In genomic region chr13:34372870-34373478, GRCm38 (mm10) we compare ENCODE assay signal across 10 mouse cellular contexts.
"Had no signal": no experiment of that assay in that cellular context is flagged by ENCODE, and none has a peak within 500 bp of the region (broad histone marks: within the 10 kb centered on the region; RNA-seq: fewer than 3 reads in every experiment).

No protein-coding gene starts in this region.

- H3K27me3 ChIP-seq: kidney, embryonic 15.5 days had no signal

- ATAC-seq: lung, postnatal 0 days had no signal

- H3K4me3 ChIP-seq: kidney, embryonic 15.5 days; limb, embryonic 10.5 days; liver, embryonic 15.5 days had no signal

- H3K4me2 ChIP-seq: kidney, embryonic 15.5 days; liver, embryonic 11.5 days; liver, embryonic 15.5 days had no signal

- DNase-seq: kidney, postnatal 14 days; lung, adult 2 months; lung, postnatal 36 days; thymus, postnatal 4 days had no signal

- H3K9me3 ChIP-seq: kidney, embryonic 15.5 days; limb, embryonic 10.5 days; liver, embryonic 15.5 days had no signal

- H3K4me1 ChIP-seq: kidney, embryonic 15.5 days; limb, embryonic 10.5 days; liver, embryonic 15.5 days had no signal

- H3K9ac ChIP-seq: kidney, embryonic 15.5 days; liver, embryonic 15.5 days had no signal

- H3K36me3 ChIP-seq: kidney, embryonic 15.5 days; limb, embryonic 10.5 days; liver, embryonic 15.5 days had no signal

- H3K27ac ChIP-seq: kidney, embryonic 15.5 days; limb, embryonic 10.5 days; liver, embryonic 15.5 days; stomach, postnatal 0 days had no signal
